Mouse (Mus musculus) retina, postnatal 1 day (tissue): ENCODE data around the gene Ifnk.

ENCODE experiments used
- DNase-seq: peaks from one replicate; pipeline ENCODE4 v3.0.0-alpha.2; 2012

The Ifnk gene

DNA sequence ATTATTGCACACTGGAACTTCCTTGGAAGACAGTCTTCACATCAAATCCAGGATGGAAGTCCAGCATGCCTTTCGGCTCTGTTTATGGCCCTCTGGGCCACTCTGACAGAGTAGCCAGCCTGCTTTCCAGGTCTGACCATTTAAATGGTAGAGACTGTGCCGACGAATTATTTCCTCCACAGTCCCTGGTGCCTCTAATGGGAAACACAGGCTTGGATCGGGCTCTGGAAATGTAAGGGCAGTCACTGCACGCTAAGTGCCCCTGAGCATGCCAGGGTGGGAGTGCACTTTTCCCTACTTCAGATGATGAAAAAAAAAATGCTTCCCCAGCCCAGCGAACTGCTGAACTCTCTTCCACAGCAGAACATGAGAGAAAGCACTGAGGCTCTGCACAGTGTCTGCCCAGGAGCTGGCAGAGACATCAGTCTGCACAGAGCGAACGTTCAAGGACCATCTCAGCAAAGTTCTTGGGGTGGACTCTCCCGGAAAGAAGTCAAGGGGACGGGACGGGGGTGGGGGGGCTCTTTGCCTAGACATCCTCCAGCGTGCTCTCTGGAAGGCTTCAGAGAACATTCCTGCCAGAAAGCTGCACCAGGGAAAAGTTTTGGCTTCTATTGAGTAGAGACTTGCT is 8.3 kb upstream of the Ifnk start:
- DNase-seq, result no peak

DNA sequence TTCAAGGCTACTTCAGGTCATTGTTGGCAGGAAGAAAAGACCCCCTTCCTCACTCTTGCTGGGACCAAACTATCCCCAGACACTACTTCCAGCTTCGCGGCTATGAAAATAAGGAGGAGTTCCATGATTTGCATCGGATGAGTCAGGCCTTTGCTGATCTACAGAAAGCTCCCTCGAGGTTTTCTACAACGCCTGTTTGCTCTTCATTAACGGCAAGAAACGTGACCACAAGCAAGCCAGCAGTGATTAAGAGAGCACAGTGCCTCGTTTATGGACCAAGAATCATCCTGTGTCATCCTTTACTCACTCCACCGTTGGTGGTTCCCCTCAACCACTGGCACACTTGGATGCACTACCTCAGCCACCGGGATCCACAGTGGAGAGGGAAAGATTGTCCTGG is 6.1 kb upstream of the Ifnk start:
- DNase-seq, result no peak

DNA sequence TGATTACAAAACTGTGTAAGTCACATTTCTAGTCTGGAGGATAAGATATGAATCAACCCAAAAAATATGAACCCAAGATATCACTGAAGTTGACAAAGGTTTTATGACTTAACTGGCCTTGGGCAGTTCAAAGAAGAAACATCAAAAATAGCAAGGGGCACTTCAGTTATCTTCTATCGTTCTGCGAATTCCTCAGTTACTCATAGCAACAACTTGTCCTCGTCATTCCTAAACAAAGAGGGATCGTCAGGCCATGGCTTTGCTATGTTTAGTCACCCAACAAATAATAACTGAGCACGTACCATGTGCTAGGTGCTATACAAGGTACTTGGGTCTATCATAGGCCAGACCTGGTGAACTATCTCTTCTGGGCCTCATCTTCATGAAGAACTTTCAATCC is 5.3 kb upstream of the Ifnk start:
- no peak for DNase-seq

DNA sequence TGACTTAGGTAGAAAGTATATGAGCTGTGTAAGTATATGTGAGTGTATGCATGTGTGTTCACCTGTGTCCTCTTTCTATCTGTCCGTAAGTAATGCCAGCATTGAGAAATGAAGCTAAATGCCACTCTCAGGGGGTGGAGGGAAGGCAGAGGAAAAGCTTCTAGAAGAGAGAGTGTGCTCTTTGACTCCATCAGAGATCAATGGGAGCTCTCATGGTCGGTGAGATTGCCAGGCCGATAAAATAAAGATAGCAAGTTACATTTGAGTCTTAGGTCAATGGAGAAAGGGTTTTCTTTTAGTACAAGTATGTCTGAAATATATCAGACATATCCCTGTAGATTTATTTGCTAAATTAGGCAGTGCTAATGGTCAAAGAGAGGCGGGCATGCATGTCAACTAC is 3.5 kb upstream of the Ifnk start:
- no peak for DNase-seq

DNA sequence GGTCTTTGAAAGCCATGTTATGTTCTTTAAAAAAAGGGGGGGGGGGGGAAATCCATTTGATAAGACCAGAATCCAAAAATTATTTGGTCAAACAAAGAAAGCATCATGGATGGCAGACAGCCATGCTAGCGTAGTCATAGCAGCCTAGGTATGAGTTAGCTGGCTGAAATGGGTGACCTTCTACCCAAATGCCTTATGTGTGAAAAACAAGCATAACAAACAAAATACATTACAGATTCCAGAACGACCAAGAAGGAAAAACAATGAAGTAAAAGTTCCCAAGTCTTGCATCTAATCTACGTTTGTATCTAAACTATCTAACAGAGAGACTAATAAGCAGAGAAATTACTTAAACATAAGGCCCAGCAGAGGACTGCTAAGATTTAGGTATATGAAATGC is 1.1 kb upstream of the Ifnk start:
- DNase-seq, result no peak

DNA sequence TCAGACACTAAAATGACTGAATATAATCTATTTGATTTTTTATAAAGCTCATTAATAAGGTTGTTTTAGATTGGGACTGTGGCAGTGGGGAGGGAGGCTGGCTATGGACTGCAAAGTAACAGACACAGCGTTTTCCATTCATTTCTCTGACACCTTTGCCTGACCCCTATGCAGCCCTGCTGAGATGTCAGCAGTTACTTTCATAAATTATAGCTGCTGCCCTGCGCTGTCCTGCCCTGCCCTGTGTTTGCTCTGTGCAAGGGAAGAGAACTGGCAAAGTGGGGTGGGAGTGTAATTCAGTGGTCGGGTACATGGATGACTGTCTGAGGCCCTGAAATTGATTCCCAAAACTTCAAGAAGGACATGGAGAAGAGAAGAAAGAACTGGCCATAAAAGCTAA is 2.2 kb downstream of the Ifnk start:
- DNase-seq, result no peak

DNA sequence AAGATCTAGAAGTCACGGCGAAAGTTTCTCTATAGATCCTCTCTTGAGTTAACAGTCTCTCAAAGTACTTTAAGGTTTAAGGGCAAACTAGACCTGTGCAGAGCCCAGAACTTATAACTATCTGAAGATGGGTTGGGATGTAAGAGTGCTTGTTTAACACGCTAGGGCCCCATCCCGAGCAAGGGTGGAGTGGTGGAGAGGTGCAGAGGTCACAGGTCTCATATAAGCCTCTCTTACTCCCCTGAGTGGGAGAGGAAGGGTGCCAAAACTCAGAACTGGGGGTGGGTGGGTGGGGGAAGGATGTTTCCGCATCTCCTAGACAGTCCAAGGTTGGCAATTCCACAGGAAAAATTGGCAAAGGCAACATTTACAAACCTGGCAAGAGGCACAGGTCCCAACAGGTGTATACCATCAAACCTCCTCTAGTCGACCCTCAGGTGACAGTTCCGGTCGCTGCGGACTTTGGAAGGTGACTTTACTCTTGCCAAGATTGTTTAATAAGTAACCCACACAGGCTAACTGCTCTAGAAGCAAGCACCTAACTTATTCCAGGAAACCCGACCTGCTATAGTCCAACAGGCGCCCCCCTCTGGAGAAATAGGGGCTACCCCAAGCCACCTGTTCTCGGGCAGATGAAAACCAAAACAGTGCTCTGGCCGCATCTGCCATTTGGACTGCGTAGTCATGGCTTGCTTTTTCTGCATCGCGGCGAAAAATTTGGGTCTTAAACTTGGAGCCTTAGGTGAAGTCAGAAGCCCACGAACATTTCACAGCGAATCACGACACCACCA is 3.5 kb downstream of the Ifnk start:
- peak; percentile 39 for DNase-seq

DNA sequence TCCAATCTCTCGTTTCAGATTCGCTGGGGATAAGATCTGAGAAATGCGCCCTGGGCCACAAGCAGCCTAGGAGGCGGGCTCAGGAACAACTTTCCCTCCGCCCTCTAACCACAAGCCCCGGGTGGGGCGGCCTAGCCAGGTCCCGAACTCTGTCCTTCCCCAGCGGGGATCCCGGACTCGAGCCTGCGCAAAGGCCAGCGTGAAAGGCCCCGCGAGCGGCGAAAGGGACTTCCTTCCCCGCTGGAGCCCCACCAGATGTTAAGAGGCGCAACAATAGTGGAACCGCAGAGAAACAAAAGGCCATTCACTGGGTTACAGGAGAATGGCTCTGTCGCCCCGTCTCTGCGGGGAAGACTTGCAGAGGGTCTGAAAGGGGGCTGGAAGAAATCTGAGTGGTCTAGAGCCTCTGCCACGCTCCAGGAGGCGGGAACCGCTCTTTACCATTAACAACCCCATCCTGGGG is 4.3 kb downstream of the Ifnk start:
- DNase-seq, result peak; percentile 81

DNA sequence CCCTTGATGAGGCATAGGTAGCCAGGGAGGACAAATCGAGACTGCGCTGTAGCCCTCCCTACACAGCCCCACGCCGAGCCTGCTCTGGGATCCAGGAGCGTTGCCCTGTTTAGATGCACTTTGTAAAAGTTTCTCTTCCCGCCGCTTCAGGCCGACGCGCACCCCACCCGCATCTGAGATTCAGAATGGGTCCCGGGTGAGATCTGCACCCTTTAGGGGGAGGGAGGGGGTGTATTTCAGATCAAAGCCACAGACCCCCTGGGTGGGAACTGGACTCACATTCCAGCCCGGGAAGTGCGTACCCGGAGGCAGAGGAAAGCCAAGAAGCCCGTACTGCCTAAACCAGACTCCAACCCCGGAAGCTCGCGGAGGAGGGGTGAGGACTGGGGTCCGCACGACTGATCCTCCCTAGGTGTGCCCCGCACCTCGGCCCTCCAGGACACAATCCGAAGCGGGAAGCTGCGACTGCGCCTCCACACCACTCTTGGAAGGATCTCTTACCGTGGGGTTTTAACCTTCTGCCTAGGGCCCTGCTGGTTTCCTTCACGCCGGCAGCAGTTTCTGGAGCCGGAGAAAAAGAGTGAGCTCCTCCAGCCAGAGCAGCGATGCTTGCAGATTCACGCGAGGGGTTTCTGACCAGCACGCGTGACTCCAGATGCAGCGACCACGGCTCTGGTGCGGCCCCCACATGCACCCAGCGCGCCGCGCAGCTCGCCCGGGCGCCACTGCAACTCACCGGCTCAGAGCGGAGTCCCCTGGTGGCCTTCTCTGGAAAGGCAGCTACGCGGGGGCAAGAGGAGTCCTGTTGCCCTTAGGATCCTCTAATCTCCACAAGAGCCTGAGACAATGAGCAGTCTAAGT is 5.1 kb downstream of the Ifnk start, which contains the start of gene Mob3b:
Mob3b (minus strand) TSS at position 734 of the 861 bp plus-strand sequence.
- peak; percentile 89 for DNase-seq

DNA sequence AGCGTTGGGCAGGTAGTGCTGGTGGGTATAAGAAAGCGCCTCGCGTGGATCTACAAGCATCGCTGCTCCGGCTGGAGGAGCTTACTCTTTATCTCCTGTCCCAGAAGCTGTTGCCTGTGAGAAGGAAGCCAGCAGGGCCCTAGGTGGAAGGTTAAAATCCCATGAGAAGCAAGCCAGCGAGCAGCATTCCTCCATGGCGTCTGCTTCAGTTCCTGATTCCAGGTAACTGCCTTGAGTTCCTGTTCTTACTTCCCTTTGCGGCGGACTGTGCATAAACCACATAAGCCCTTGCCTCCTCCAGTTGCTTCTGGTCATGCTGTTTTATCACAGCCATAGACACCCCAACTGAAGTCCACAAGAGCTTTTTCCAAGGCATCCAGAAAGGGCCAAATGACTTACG is 6.0 kb downstream of the Ifnk start:
- DNase-seq, result no peak

DNA sequence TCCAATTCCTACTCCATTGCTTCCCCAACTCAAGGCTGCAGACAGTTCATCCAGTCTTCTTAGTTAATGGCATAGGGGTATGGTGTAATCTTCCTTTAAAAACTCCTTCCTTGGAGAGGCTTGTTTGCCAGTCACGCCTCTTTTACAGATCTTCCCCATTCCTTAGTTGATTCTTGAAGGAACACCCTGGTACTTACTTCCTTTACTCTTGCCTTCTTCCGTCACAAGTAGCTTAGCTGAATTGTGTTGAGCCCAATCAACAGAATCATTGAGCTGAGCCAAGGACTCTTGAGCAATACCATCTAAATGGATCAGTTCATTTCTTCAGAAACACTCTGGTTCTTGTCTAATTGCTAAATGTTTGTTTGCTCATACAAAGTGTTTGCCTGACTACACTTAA is 13.4 kb downstream of the Ifnk start:
- no peak for DNase-seq

DNA sequence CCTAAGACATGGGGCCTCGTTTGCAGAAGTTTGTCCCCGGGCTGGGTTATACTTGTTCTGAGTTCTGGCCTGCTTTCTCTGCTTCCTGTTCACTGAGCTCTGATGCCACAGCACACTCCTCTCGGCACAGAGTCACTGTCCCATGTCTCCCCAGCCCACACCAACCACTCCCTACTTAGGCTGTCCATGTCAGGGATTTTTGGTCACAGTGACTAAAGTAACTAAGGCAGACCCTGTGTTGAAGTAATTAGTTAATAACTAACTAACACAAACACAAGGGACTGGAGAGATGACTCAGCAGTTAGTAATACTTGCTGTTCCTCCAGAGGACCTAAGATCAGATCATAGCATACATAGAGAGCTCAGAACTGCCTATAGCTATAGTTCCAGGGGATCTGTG is 14.1 kb downstream of the Ifnk start:
- no peak for DNase-seq

DNA sequence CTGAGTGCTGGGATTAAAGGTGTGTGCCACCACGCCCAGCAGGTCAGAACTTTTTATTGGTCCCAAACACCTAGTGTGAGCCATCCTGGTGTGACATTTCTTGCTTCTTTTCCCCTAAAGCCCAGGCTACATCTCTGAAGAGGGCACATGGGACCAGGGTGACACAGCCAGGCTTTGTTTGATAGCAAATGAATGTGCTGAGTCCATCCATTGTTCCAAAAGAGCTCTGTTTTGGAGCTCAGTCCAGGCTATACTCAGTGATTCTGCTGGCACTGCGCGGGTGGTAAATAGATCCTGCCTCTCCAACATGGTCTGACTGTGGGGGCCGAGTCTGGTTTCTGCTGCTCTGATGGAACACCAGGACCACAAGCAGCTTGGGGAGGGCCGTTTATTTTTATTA is 16.0 kb downstream of the Ifnk start:
- no peak for DNase-seq

DNA sequence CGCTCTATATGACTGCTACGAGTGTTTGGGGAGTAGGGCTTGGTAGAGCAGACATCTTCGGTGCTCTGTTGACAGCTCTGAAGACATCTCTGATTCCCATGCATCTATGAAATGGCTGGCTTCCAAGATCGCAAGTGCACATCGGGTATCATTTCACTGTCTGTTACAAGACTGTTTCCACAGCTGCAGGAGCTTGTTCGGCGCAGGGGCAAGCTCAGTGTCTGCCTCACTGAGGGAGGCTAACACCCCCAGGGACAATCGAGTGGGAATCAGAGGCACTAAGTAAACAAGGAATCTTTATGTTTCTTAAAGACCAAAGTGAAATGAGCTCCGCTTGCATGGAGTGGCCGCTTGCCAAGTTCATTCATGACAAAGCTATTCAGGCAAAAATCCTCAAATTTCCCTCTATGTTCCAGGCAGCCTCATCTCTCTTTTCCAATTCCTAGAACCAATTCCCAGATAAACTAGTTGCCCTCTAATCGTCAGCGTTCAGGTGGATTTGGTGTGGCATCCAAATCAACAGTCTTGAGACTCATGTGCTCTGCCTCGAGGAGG is 17.8 kb downstream of the Ifnk start:
- no peak for DNase-seq

DNA sequence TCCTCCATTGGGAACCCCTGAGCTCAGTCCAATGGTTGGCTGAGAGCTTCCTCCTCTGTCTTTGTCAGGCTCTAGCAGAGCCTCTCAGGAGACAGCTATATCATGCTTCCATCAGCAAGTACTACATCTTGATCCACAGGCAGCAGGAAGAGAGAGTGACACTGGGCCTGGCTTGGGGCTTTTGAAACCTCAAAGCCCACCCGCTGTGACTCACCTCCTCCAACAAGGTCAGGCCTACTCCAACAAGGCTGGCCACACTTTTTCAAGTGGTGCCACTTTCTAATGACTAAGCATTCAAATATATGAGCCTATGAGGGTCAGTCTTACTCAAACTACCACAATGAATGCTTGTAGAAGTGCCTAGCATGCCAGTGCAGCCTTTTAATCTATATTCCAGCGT is 20.6 kb downstream of the Ifnk start:
- no peak for DNase-seq

DNA sequence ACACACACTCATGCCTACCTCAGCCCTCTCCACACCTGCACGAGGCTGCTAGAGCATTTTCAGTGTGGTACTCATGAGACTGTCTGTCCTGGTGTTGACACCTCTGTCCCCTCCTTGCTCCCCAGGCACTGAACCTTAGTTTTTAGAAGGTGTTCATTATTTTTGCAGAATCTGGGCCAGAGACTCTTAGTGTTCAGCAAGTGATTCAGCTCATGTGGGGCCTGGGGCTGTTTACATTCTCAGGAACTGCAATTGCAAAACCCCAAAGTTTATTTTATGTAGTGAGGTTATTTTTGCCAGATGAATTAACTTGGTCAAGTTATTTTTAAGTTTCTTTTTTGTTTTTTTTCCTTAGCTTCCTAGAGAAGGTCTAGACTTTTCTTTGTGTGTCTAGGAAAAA is 21.7 kb downstream of the Ifnk start:
- no peak for DNase-seq

DNA sequence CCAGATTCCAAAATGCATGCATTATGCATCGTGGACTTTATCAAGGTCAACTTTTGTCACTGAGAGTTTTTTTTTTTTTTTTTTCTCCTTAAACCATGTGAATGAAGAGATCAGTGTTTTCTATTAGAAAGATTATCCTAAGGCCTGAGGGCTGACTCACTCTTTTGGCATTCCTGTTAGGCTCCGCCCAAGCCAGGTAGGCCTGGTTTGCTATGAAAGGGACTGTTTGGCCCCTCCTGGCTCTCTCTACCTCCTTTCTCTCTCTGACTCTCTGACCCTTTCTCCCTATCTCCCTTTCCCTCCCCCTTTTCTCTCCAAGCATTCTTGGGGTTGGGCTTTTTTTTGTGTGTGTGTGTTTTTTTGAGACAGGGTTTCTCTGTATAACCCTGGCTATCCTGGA is 23.7 kb downstream of the Ifnk start:
- no peak for DNase-seq

DNA sequence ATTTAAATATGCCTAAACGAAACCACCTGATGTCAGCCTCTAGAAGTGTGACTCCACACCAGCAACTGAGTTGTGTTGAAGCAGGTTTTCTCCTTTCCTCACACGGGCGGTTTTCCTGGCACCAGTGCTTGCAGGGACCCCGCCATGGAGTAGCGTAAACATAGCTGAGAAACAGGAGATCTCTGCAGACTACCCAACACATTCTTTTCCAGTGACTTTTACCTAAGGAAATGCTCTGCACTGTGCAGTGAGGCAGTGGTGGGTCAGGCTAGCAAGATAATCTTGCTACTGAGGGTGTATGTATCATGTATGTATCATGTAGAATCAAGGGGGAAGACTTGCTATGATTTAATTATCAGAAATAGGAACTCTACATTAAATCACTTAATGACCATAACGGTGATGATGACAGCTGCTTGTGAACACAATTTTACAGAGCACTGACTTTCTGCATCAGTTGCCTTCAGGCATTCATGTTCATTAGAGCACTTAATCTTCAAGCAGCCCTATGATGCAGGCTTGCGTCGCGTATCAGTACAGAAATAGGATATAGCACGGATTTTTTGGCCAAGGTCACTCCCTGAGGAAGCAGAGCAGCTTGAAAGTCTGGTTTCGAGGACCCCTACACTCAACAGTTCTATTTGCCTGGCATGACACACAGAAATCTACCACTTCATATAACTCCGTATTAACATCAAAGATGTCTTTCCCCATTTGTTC is 26.2 kb downstream of the Ifnk start:
- DNase-seq, result peak; percentile 70

DNA sequence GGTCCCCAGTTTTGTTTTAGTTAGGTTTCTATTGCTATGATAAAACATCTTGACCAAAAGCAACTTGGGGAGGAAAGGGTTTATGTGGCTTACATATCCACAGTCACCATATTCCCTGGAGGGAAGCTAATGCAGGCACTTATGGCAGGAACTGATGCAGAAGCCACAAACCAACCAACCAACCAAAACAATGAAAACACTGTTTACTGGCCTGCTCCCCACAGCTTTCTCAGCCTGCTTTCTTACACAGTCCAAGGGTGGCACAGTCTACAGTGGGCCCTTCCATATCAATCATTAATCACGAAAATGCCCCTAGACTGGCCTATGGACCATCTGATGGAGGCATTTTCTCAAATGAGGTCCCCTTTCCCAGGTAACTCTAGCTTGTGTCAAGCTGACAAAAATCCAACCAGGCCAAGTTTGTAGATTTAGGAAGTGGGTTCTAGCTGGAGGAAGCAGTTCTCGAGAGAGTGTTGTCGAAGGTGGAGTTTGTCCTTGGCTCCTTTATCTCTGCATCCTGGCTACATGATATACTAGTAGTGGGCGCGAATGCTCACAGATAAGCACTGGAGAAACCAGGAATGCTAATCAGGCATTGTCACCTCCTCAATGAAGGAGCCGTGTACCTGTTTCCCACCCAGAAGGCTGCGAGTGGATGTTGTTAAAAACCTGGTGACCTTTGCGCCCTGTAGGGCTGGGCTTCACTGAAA is 35.9 kb downstream of the Ifnk start:
- no peak for DNase-seq

DNA sequence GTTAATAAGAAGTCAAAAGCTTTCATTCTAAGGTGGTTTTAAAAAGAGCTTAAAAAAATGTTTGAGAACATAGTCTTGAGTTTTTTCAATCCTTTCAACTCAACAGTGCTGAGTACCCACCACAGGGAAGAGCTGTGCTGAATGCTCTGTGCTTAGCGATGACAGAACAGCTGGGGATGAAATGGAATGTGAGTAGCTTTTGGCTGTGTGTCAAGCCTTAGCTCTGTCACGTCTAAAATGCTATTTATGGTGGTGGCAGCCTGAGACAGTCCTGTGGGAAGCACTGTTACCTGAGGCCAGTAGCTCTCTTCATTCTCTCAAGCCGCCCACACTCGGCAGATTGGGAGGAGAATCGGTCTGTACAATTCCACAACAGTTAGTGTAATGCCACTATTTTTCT is 37.9 kb downstream of the Ifnk start:
- DNase-seq, result no peak

DNA sequence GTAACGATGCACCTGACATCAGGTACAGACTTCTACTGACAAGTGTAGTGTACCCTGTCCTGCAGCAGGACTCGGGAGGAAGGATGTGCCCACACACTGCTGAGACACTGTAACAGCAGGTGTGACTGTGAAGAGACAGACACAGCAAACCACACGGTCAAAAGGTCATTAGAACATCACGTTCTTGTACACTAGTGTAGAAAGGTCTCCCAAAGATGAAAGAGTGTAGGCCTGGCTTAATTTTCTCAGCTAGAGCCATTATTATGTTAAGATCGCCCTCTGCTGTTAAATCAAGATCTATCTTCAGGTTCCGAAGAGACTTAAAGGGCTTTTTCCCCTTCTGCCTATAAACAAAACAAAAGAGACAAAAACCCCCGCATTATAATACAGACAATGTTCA is 40.9 kb downstream of the Ifnk start:
- peak; percentile 27 for DNase-seq

DNA sequence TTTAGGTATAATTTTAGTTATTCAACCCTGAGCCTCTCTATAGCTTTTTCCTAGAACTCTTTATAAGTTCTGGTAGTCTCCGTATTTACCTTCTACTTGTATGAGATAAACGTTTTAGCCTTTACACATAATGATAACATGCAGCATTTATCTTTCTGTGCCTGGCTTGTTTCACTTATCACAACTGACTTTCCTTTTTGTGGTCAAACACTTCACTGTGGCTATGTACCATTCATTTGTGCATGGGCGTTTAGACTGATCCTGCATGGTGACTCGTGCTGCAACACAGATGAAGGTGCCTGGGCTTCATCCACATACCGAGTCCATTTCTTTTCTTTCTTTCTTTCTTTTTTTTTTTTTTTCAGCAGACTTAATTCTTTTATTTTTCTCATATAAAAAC is 49.8 kb downstream of the Ifnk start:
- DNase-seq, result no peak
